Mouse (Mus musculus) bone marrow macrophage, adult 2 months (primary cell): ENCODE data around the gene Ube2k.

ENCODE experiments used
- CTCF ChIP-seq: IDR thresholded peaks from 2 replicates; pipeline ENCODE4 v1.5.1; 2012; ENCODE audit warnings: low read depth, mild to moderate bottlenecking, low read length, moderate library complexity
- POLR2A ChIP-seq: IDR thresholded peaks from 2 replicates; pipeline ENCODE4 v1.6.1; 2012; ENCODE audit warnings: mild to moderate bottlenecking, low read depth, low read length, borderline replicate concordance

DNA sequence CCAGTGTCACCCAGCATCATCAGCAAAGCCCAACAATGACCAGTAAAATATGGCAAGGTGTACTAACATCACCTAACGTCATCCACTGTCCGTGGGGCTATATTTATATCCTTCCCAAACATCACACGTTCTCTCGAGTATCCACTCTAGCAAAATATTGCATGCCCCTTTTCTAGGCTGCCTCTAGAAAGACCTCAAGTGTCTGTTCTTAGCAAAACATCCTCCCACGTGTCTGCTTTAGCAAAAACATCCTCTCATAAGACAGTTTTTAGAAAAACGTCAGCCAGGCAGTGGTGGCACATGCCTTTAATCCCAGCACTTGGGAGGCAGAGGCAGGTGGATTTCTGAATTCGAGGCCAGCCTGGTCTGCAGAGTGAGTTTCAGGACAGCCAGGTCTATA lies 36.8 kb upstream of the Ube2k start:
- TF ChIP-seq POLR2A (no peak), CTCF (no peak)
